Mouse (Mus musculus): ENCODE data around the gene Cebpb. TPM values are rescaled to one million over a fixed set of nuclear protein-coding genes. Genes with fewer than 3 reads are reported as not detected.

The Cebpb gene
- polyA plus RNA-seq, 1 experiment from 2014 or later: 3.6 TPM

DNA sequence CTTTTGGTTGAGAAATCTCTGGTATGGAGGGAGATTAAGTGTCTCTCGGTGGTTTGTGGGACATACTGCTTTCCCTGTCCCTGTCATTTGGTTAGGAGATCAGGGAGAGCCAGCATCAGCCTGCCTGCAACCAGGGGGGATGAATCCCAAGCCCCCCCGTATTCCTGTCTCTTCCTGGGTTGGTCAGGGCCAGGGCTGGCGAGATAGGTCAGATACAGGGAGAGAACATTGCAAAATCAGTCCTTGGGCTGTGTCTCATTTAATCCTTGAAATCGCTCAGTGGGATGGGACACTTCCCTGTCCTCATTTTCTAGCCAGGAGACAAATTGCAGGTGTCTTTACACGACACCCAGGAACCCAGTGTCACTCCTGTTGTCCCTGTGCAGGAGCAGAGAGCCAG lies 11.3 kb downstream of the Cebpb start:
- H3K9me3 ChIP-seq: no peaks in the 10 kb centered on the region
- 72% methylated on average over 5 of the region's 5 CpGs for WGBS
- ATAC-seq (ENCODE audit: low FRiP score, low read depth): no peak
- no peak overlapping the region for H3K9ac ChIP-seq
- H3K4me1 ChIP-seq: no peaks in the 10 kb centered on the region
- no peak overlapping the region for H3K4me3 ChIP-seq
- no peaks in the 10 kb centered on the region for H3K36me3 ChIP-seq
- H3K27me3 ChIP-seq (replicated peaks): no peaks in the 10 kb centered on the region
- no peak overlapping the region for H3K27ac ChIP-seq
- no peak overlapping the region for H3K4me2 ChIP-seq (replicated peaks)

DNA sequence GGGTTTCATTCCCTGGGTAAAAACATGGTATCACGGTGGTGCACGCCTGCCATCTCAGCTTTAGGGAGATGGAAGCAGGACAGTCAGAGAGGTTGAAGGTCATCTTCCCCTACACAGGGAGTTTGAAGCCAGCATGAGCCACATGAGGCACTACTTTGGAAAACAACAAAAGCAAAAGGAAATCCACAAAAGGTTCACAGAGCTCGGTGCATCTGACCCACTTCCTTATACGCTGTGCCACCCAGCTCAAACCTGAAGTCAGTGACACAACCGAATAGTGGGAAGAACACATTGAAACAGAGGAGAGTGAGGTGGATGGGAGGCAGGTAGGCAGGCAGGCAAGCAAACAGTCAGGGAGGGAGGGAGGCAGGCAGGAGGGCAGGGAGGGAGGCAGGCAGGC lies 12.8 kb downstream of the Cebpb start:
- H3K36me3 ChIP-seq: no peaks in the 10 kb centered on the region
- ATAC-seq (ENCODE audit: low FRiP score, low read depth): no peak
- no peaks in the 10 kb centered on the region for H3K27me3 ChIP-seq (replicated peaks)
- no peak overlapping the region for H3K27ac ChIP-seq
- H3K9ac ChIP-seq: no peak overlapping the region
- H3K4me1 ChIP-seq: no peaks in the 10 kb centered on the region
- 81% methylated on average over 5 of the region's 5 CpGs for WGBS
- no peaks in the 10 kb centered on the region for H3K9me3 ChIP-seq
- H3K4me3 ChIP-seq: no peak overlapping the region
- H3K4me2 ChIP-seq (replicated peaks): no peak overlapping the region

DNA sequence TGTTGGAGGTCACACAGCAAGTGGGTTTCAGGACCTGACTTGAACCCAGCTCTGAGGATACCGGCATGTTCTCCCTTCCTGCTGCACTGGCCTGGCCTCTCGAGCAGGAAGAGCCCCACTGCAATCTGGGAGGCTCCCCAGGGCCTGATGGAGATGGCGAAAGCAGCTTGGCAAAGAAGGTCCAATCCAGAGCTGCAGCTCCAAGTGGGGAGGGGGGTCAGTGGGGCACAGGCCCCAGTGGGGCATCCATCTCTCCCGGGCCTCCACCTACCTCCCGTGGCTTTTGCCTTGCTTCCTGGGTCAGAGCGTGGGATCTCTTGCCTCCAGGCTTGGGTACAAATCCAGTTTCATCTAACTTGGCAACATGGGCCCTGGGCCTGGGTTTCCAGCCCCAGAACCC lies 13.4 kb downstream of the Cebpb start:
- no peak for ATAC-seq (ENCODE audit: low FRiP score, low read depth)
- H3K4me1 ChIP-seq: no peaks in the 10 kb centered on the region
- no peaks in the 10 kb centered on the region for H3K9me3 ChIP-seq
- no peak overlapping the region for H3K4me2 ChIP-seq (replicated peaks)
- H3K36me3 ChIP-seq: no peaks in the 10 kb centered on the region
- H3K27me3 ChIP-seq (replicated peaks): no peaks in the 10 kb centered on the region
- no peak overlapping the region for H3K4me3 ChIP-seq
- 73% methylated on average over 6 of the region's 6 CpGs for WGBS
- H3K27ac ChIP-seq: no peak overlapping the region
- no peak overlapping the region for H3K9ac ChIP-seq

DNA sequence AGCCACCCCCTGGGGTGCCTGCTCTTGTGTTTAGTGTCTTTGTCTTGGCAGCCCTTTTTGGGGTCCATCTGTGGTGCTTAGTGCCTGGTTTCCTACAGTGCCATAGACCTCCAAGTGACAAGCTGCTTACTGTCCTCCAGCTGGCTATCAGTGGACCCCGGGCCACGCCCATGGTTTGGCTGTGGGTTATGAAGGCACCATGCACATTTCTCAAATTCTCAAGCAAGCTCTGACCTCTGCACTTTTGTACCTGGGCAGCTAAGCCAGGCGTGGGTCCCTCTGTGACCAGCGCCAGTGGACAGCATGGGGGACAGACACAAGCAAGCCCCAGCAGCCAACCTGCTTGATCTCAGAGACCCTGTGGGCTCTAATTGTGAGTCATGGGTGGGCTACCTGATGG lies 15.7 kb downstream of the Cebpb start:
- Histone ChIP-seq H3K36me3 (no peaks in the 10 kb centered on the region), H3K9me3 (no peaks in the 10 kb centered on the region), H3K27ac (no peak overlapping the region), H3K4me3 (no peak overlapping the region), H3K4me2 (replicated peaks) (no peak overlapping the region), H3K4me1 (no peaks in the 10 kb centered on the region), H3K27me3 (replicated peaks) (no peaks in the 10 kb centered on the region), H3K9ac (no peak overlapping the region)
- 91% methylated on average over 4 of the region's 4 CpGs for WGBS
- ATAC-seq (ENCODE audit: low FRiP score, low read depth): no peak

DNA sequence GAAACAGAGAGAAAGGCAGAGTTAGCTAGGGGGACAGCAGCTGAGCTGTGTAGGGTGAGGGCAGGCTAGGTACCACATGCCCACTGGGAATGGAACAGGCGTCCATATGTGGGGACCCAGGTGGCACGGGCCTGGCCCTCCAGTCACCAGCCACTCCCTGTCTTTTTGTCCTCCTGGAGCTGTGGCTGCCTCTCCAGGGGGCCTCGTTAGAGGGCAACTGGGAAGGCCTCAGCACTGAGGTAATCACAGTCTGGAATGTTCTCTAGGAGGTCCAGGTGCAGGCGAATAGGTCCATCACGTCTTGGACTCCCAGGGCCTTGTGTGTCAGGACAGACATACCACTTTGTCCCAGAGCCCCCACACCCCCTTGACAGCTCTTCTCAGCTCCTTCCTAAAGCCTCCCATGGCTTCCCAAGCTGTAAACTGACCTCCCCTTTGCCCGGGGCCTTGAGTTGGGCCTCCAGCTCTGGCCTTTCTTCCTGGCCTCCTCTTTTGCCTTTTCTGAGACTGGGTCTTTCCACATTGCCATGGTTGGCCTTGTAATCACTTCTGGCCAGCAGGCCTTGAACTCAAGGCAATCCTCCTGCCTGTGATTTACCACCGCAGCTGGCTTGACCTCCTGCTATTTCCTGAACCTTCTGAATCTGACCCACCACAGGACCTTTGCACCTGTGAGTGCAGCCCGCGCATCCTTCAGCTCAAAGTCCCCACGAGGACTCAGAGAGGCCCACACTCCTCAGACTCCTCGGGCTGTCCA lies 17.6 kb downstream of the Cebpb start:
- no peak overlapping the region for H3K9ac ChIP-seq
- WGBS: 72% methylated on average over 11 of the region's 11 CpGs
- H3K4me2 ChIP-seq (replicated peaks): no peak overlapping the region
- no peaks in the 10 kb centered on the region for H3K4me1 ChIP-seq
- no peaks in the 10 kb centered on the region for H3K9me3 ChIP-seq
- H3K36me3 ChIP-seq: no peaks in the 10 kb centered on the region
- H3K4me3 ChIP-seq: no peak overlapping the region
- no peak overlapping the region for H3K27ac ChIP-seq
- H3K27me3 ChIP-seq (replicated peaks): no peaks in the 10 kb centered on the region
- no peak for ATAC-seq (ENCODE audit: low FRiP score, low read depth)

DNA sequence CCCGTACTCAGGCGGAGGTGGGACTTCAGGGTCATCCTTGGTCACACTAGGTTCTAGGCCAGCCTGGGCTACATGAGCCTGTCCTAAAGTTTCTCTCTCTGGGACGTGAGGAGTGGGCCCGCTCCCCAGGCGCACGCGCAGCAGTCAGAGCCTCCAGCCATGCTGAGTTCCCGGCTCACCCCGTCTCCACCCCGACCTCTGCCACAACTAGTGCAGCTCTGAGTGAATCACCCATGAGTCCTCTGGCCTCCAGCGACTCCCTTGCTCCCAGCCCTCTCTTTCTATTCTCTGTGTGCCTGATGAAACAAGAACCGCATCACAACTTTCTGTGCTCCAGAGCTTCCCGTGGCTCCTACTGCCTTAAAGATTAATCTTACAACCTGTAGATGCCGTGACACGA lies 19.7 kb downstream of the Cebpb start:
- Histone ChIP-seq H3K9me3 (no peaks in the 10 kb centered on the region), H3K36me3 (no peaks in the 10 kb centered on the region), H3K27ac (no peak overlapping the region), H3K4me3 (no peak overlapping the region), H3K27me3 (replicated peaks) (no peaks in the 10 kb centered on the region), H3K4me2 (replicated peaks) (no peak overlapping the region), H3K4me1 (no peaks in the 10 kb centered on the region), H3K9ac (no peak overlapping the region)
- 67% methylated on average over 15 of the region's 15 CpGs for WGBS
- no peak for ATAC-seq (ENCODE audit: low FRiP score, low read depth)

DNA sequence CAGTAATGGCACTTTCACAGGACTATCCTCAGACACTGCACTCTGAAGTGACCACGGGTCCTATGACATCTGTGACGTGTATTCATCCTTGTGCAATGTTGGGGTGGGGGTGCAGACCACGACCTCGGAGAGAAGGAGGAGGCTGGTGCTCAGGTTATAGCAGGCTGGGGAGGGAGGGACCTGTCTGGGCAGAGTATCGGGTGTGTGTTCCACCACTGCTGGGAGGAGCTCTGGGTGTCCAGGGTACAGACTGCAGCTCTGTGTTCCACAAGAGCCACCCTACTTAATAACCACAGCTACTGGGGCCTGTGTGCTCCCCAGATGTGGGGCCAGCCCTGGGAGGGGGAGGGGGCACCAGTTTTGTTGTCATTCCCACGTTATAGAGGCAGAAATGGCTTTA lies 21.3 kb downstream of the Cebpb start:
- no peaks in the 10 kb centered on the region for H3K9me3 ChIP-seq
- ATAC-seq (ENCODE audit: low FRiP score, low read depth): no peak
- H3K27me3 ChIP-seq (replicated peaks): no peaks in the 10 kb centered on the region
- H3K27ac ChIP-seq: no peak overlapping the region
- H3K9ac ChIP-seq: no peak overlapping the region
- no peaks in the 10 kb centered on the region for H3K4me1 ChIP-seq
- no peak overlapping the region for H3K4me2 ChIP-seq (replicated peaks)
- WGBS: 64% methylated on average over 6 of the region's 6 CpGs
- no peaks in the 10 kb centered on the region for H3K36me3 ChIP-seq
- no peak overlapping the region for H3K4me3 ChIP-seq

DNA sequence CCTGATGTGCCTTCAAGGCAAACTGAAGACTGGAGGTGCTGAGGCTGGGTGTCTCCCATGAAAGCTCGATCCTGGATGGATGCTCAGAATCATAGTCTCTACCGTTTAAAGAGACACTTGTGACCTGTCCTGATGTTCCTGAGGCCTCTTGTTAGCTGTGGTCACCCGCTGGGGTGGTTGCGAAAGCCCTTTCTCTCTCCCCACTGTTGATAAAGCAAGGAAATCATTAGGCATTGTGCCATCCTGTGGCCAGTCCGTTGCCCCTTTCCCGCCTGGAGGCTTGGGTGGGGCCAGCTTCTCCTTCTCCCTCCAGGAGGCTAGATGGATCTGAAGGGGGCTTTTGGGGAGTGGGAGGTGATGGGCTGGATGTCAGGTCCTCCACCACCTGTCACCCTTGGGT lies 21.9 kb downstream of the Cebpb start:
- Histone ChIP-seq H3K4me1 (no peaks in the 10 kb centered on the region), H3K9ac (no peak overlapping the region), H3K4me2 (replicated peaks) (no peak overlapping the region), H3K27me3 (replicated peaks) (no peaks in the 10 kb centered on the region), H3K36me3 (no peaks in the 10 kb centered on the region), H3K9me3 (no peaks in the 10 kb centered on the region), H3K4me3 (no peak overlapping the region), H3K27ac (no peak overlapping the region)
- no peak for ATAC-seq (ENCODE audit: low FRiP score, low read depth)
- WGBS: 64% methylated on average over 6 of the region's 6 CpGs

DNA sequence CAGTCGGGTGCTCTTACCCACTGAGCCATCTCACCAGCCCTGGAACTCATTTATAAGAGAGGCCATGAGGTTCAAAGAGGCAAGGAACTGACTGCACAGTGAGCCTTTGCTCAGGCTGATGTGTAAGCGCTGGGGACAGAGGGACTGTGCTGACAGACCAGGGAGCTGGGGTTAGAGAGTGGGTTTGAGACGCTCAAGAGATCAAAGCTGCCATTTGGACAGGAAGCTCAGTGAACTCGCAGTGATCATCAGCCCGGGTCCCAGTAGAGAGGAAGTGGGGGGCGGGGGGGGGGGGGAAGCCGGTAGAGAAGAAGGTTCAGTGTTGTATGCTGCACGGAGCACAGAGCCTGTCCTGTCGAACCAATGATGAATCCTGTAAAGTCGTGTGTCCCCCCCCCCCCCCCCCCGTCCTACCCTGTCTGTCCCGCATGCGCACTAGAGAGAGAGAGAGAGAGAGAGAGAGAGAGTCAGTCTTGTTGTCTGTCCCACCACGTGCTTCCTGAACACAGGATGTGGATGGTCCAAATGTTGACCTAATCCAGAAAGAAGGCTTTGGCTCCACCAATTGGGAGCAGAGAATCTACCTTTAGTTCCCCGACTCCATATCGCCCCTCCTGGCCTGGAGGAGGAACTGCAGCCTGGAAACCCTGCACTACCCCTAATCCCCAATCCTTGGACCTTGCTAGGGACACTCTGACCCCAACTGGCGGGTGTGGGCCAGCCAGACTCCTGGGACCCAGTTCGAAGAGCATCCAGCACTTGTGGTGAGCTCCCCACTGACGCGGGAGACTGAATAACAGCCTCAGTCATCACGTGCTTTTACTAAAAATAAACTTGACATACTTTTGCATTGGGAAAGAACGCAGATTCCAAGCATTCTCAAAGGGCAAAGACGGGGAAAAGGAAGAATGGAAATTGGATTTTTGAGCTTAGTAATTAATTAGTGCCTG lies 24.4 kb downstream of the Cebpb start:
- ATAC-seq (ENCODE audit: low FRiP score, low read depth): no peak
- no peak overlapping the region for H3K4me2 ChIP-seq (replicated peaks)
- H3K36me3 ChIP-seq: no peaks in the 10 kb centered on the region
- no peak overlapping the region for H3K4me3 ChIP-seq
- no peaks in the 10 kb centered on the region for H3K27me3 ChIP-seq (replicated peaks)
- no peak overlapping the region for H3K27ac ChIP-seq
- 79% methylated on average over 18 of the region's 23 CpGs for WGBS
- no peaks in the 10 kb centered on the region for H3K9me3 ChIP-seq
- H3K9ac ChIP-seq: no peak overlapping the region
- H3K4me1 ChIP-seq: no peaks in the 10 kb centered on the region

DNA sequence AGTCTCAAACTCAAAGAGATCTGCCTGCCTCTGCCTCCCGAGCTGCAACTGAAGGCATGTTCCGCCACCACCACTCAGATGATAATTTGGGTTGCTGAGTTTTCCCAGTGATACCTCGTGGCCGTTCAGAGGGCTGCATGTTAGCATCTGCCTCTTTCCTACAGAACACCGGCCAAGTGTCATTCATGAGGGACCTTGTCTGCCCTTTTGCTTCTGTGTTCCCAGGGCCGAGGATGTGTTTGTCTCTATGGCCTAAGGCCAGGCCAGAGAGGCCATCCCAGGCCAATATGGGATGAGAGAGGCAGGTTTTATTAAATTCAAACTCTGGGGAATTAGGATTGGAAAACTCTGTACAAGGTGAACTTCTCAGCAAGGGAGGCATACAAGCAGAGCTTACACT lies 25.6 kb downstream of the Cebpb start:
- H3K9me3 ChIP-seq: no peaks in the 10 kb centered on the region
- no peaks in the 10 kb centered on the region for H3K36me3 ChIP-seq
- no peak overlapping the region for H3K4me3 ChIP-seq
- H3K4me1 ChIP-seq: no peaks in the 10 kb centered on the region
- no peak overlapping the region for H3K9ac ChIP-seq
- ATAC-seq (ENCODE audit: low FRiP score, low read depth): no peak
- H3K4me2 ChIP-seq (replicated peaks): no peak overlapping the region
- H3K27ac ChIP-seq: no peak overlapping the region
- no peaks in the 10 kb centered on the region for H3K27me3 ChIP-seq (replicated peaks)
- WGBS: 93% methylated on average over 6 of the region's 6 CpGs

DNA sequence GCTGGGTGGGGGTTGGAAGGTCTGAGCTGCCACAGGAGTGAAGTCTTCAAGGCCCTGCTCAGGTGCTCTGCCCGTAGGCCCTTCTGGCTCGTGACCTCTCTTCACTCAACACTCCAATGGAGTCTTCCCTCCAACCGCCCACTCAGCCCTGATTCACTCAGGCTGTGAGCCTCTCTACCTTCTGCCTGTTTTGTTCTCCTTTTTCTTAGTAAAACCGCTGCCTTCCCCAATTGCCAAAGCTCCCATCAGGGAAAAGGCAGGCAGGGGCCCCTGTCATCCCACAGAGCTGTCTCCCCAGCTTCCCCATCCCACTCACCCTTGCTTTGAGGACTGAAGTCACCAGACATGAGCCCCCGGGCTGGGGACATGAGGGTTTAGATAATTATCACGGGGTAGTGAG lies 26.3 kb downstream of the Cebpb start:
- H3K36me3 ChIP-seq: no peaks in the 10 kb centered on the region
- WGBS: 78% methylated on average over 6 of the region's 6 CpGs
- H3K4me2 ChIP-seq (replicated peaks): no peak overlapping the region
- no peaks in the 10 kb centered on the region for H3K4me1 ChIP-seq
- H3K4me3 ChIP-seq: no peak overlapping the region
- no peak overlapping the region for H3K9ac ChIP-seq
- no peaks in the 10 kb centered on the region for H3K27me3 ChIP-seq (replicated peaks)
- no peak for ATAC-seq (ENCODE audit: low FRiP score, low read depth)
- no peaks in the 10 kb centered on the region for H3K9me3 ChIP-seq
- H3K27ac ChIP-seq: no peak overlapping the region

DNA sequence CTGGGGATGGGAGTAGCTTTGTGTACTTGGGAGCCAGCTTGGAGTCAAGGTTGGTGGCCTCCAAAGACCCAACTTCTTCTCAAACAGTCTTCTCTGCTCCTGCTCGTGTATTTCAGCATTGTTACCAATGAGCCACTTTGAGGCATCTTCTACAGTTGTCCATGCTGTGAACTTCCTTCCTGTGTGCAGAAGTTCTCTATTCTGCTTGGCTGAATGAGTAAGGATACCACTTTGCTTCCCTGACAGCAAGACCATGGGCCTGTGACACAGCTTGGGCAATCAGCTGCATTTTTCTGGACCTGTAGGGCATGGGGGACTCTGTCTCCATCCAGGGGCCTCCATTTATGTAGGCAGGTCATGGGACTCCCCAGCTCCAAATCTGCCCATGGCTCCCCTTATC lies 28.5 kb downstream of the Cebpb start:
- Histone ChIP-seq H3K27me3 (replicated peaks) (no peaks in the 10 kb centered on the region; the same call in 1 of the 2 replicates), H3K4me2 (replicated peaks) (no peak overlapping the region), H3K9me3 (no peaks in the 10 kb centered on the region), H3K4me1 (peaks cover 1% of the 10 kb centered on the region; the same call in 1 of the 2 replicates), H3K27ac (no peak overlapping the region), H3K36me3 (no peaks in the 10 kb centered on the region), H3K4me3 (no peak overlapping the region), H3K9ac (no peak overlapping the region)
- 66% methylated on average over 1 of the region's 1 CpGs for WGBS
- no peak for ATAC-seq (ENCODE audit: low FRiP score, low read depth)
